Mouse (Mus musculus) myocyte (in vitro differentiated cells): Measurements from ENCODE around the gene Tesk2. TPM values are rescaled to one million over a fixed set of nuclear protein-coding genes. Genes with fewer than 3 reads are reported as not detected.

Experiments
- H3K27me3 ChIP-seq: one replicate; pipeline ENCODE4 v1.6.1; 2011; ENCODE audit not compliant: control insufficient read depth, insufficient read depth, insufficient read length
- H3K36me3 ChIP-seq: one replicate; pipeline ENCODE4 v1.6.1; 2011; ENCODE audit not compliant: control insufficient read depth, insufficient read depth
- H3K4me2 ChIP-seq: one replicate; pipeline ENCODE4 v1.6.1; 2011; ENCODE audit warnings: low read depth, control low read depth
- H3K4me3 ChIP-seq: one replicate; pipeline ENCODE4 v1.5.1; 2011; ENCODE audit warnings: mild to moderate bottlenecking, control low read depth, moderate library complexity
- H3K79me2 ChIP-seq: one replicate; pipeline ENCODE4 v1.6.1; 2011; ENCODE audit not compliant: control insufficient read depth, insufficient read depth
- H3ac ChIP-seq: one replicate; pipeline ENCODE4 v1.6.1; 2011; ENCODE audit not compliant: control insufficient read depth, insufficient read length
- CEBPB ChIP-seq: IDR thresholded peaks from 2 replicates; pipeline ENCODE4 v1.6.1; 2011; ENCODE audit warnings: mild to moderate bottlenecking, moderate library complexity; ENCODE audit not compliant: poor library complexity, insufficient read depth, severe bottlenecking
- E2F4 ChIP-seq: IDR thresholded peaks from one replicate; pipeline ENCODE4 v1.6.1; 2011; ENCODE audit warnings: mild to moderate bottlenecking, control low read depth, moderate library complexity; ENCODE audit not compliant: insufficient read depth
- MAX ChIP-seq: IDR thresholded peaks from one replicate; pipeline ENCODE4 v1.6.1; 2011; ENCODE audit warnings: low read depth, mild to moderate bottlenecking, control low read depth
- MYOD1 ChIP-seq, 3 experiments: IDR thresholded peaks; one replicate each; pipeline ENCODE4 v1.6.1; 2011; ENCODE audit warnings: control low read depth in 2 of 3, low read depth in 2 of 3, mild to moderate bottlenecking in 2 of 3, moderate library complexity in 1 of 3; ENCODE audit not compliant: insufficient read length in 2 of 3, control insufficient read depth in 1 of 3
- MYOG ChIP-seq, 3 experiments: IDR thresholded peaks; one replicate each; pipeline ENCODE4 v1.6.1; 2011; ENCODE audit warnings: control low read depth in 2 of 3, low read depth in 2 of 3, mild to moderate bottlenecking in 2 of 3; ENCODE audit not compliant: insufficient read length in 2 of 3, control insufficient read depth in 1 of 3, insufficient read depth in 1 of 3
- POLR2A ChIP-seq: IDR thresholded peaks from one replicate; pipeline ENCODE4 v1.6.1; 2011; ENCODE audit warnings: low read depth, mild to moderate bottlenecking, control low read depth, moderate library complexity; ENCODE audit not compliant: insufficient read length
- POLR2AphosphoS2 ChIP-seq: IDR thresholded peaks from one replicate; pipeline ENCODE4 v1.6.1; 2011; ENCODE audit warnings: low read depth, control low read depth; ENCODE audit not compliant: insufficient read length
- REST ChIP-seq: IDR thresholded peaks from one replicate; pipeline ENCODE4 v1.6.1; 2011; ENCODE audit warnings: mild to moderate bottlenecking, control low read depth, moderate library complexity; ENCODE audit not compliant: insufficient read depth, insufficient read length
- SRF ChIP-seq: IDR thresholded peaks from one replicate; pipeline ENCODE4 v1.6.1; 2011; ENCODE audit warnings: low read depth; ENCODE audit not compliant: control insufficient read depth, insufficient read length
- TCF12 ChIP-seq: IDR thresholded peaks from one replicate; pipeline ENCODE4 v1.6.1; 2011; ENCODE audit warnings: mild to moderate bottlenecking, control low read depth; ENCODE audit not compliant: poor library complexity, insufficient read depth, severe bottlenecking
- TCF3 ChIP-seq: IDR thresholded peaks from one replicate; pipeline ENCODE4 v1.6.1; 2011; ENCODE audit warnings: low read depth, control low read depth; ENCODE audit not compliant: insufficient read length
- USF1 ChIP-seq: IDR thresholded peaks from one replicate; pipeline ENCODE4 v1.6.1; 2011; ENCODE audit warnings: low read depth, mild to moderate bottlenecking, control low read depth, moderate library complexity
- polyA plus RNA-seq: library from polyadenylated mRNA; unstranded; fragments of >200 nt; fragmentation: generic; extraction: Trizol; gene quantifications from one replicate; pipeline ENCODE4 v1.2.1, GENCODE M21; 2012; ENCODE audit warnings: missing spikeins

Gene Tesk2
- polyA plus RNA-seq, 1 experiment = 3.8 TPM

GRCm38 (mm10) chr4:116710154-116710553 is 10.6 kb upstream of the Tesk2 start:
- H3K79me2 ChIP-seq = no peaks in the 10 kb centered on the region
- peaks cover 3% of the 10 kb centered on the region for H3K36me3 ChIP-seq
- H3K4me3 ChIP-seq = no peak overlapping the region
- no peaks in the 10 kb centered on the region for H3K27me3 ChIP-seq
- no peak overlapping the region for H3ac ChIP-seq
- TF ChIP-seq POLR2A = no peak
- TF ChIP-seq CEBPB = no peak
- TF ChIP-seq E2F4 = no peak
- no peak for TF ChIP-seq REST
- TF ChIP-seq MYOD1 (IDR thresholded peaks at IDR 0.05; ENCODE audit: control insufficient read depth in 1 of 3, insufficient read length in 2 of 3, low read depth in 2 of 3) = no peak
- TF ChIP-seq MYOG (IDR thresholded peaks at IDR 0.05; ENCODE audit: control insufficient read depth in 1 of 3, insufficient read depth in 1 of 3, insufficient read length in 2 of 3, low read depth in 2 of 3) = no peak
- TF ChIP-seq TCF3 = no peak
- TF ChIP-seq TCF12 = no peak
- no peak for TF ChIP-seq SRF
- TF ChIP-seq POLR2AphosphoS2 = no peak
- TF ChIP-seq USF1 = no peak
- TF ChIP-seq MAX = no peak
- H3K4me2 ChIP-seq = no peak overlapping the region

GRCm38 (mm10) chr4:116712536-116712935 is 8.2 kb upstream of the Tesk2 start:
- no peaks in the 10 kb centered on the region for H3K79me2 ChIP-seq
- H3ac ChIP-seq = no peak overlapping the region
- no peaks in the 10 kb centered on the region for H3K27me3 ChIP-seq
- H3K4me3 ChIP-seq = no peak overlapping the region
- H3K4me2 ChIP-seq = no peak overlapping the region
- TF ChIP-seq E2F4 (no peak), POLR2A (no peak), REST (no peak), TCF3 (no peak)
- peaks cover 3% of the 10 kb centered on the region for H3K36me3 ChIP-seq

GRCm38 (mm10) chr4:116719396-116719795 is 1.4 kb upstream of the Tesk2 start:
- TF ChIP-seq TCF3 (no peak), SRF (no peak), MYOD1 (IDR thresholded peaks at IDR 0.05; ENCODE audit: control insufficient read depth in 1 of 3, insufficient read length in 2 of 3, low read depth in 2 of 3) (no peak), POLR2AphosphoS2 (no peak), MAX (no peak), CEBPB (no peak)
- no peaks in the 10 kb centered on the region for H3K27me3 ChIP-seq
- no peak overlapping the region for H3K4me3 ChIP-seq
- no peak overlapping the region for H3ac ChIP-seq
- peaks cover 23% of the 10 kb centered on the region for H3K79me2 ChIP-seq
- peaks cover 3% of the 10 kb centered on the region for H3K36me3 ChIP-seq
- no peak overlapping the region for H3K4me2 ChIP-seq

GRCm38 (mm10) chr4:116721098-116721628 is 415 bp downstream of the Tesk2 start:
- peaks cover 23% of the 10 kb centered on the region for H3K79me2 ChIP-seq
- peak overlapping the region; percentile 95 for H3K4me2 ChIP-seq
- TF ChIP-seq SRF (no peak), TCF3 (no peak), MYOD1 (IDR thresholded peaks at IDR 0.05; ENCODE audit: control insufficient read depth in 1 of 3, insufficient read length in 2 of 3, low read depth in 2 of 3) (no peak), MAX (no peak), REST (no peak), TCF12 (no peak), POLR2AphosphoS2 (no peak), POLR2A (no peak)
- H3K4me3 ChIP-seq = peak overlapping the region; percentile 79
- H3K36me3 ChIP-seq = no peaks in the 10 kb centered on the region
- H3ac ChIP-seq = peak overlapping the region; percentile 9
- H3K27me3 ChIP-seq = no peaks in the 10 kb centered on the region

- Histone ChIP-seq H3K4me3 (peak overlapping the region; percentile 79), H3ac (no peak overlapping the region), H3K4me2 (peak overlapping the region; percentile 95), H3K27me3 (no peaks in the 10 kb centered on the region), H3K36me3 (no peaks in the 10 kb centered on the region), H3K79me2 (peaks cover 28% of the 10 kb centered on the region)
- TF ChIP-seq REST = no peak
- TF ChIP-seq MYOG (IDR thresholded peaks at IDR 0.05; ENCODE audit: control insufficient read depth in 1 of 3, insufficient read depth in 1 of 3, insufficient read length in 2 of 3, low read depth in 2 of 3) = no peak
- TF ChIP-seq TCF12 = no peak
- TF ChIP-seq SRF = no peak
- TF ChIP-seq USF1 = no peak
- no peak for TF ChIP-seq E2F4
- TF ChIP-seq MAX = no peak
- no peak for TF ChIP-seq POLR2AphosphoS2
- TF ChIP-seq TCF3 = no peak
- no peak for TF ChIP-seq MYOD1 (IDR thresholded peaks at IDR 0.05; ENCODE audit: control insufficient read depth in 1 of 3, insufficient read length in 2 of 3, low read depth in 2 of 3)
- no peak for TF ChIP-seq POLR2A
- TF ChIP-seq CEBPB = no peak
Observed at GRCm38 (mm10) chr4:116722230-116722629, 1.5 kb downstream of the Tesk2 start.
